ENCODE assay signal across 19 mouse cellular contexts in the genomic region with DNA sequence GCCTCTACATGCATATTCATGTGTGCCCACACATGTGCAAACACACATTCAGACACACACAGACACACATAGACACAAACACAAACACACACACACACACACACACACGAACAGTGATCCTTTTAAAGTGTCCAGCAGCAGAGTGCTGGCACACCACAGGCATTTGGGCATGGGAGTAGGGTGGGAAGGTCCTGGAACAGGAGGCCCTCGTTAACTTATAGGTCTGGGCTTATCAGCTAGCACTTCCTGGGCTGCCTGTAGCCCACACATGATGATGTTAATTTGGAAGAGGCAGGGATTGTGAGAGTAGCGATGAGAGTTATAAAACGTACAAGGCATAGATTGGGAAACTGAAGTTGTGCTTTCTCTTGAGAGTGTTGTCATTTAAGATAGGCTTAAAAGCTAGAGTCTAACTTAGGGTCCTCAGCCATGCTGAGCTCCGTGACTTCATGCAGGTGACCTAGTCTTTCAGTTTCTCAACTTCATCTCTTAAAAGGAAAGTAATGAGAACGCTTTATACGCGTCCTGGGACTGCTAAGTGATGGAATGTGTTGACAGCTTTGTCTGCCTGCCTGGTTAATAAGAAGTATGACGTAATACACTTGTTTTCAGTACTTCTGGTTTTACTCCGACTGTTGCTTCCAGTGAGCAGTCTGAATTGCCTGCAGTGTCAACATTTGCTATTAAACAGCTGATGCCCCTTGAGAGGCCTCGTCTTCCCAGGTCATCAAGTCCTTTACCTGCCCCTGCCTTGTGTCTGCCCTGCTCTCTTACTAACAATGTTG. TPM values are rescaled to one million over a fixed set of nuclear protein-coding genes. Genes with fewer than 3 reads are reported as not detected.
A peak's percentile ranks its signal among the peaks of the same experiment; 100 is the strongest.
DNase-seq lines count a peak whose midpoint lies in the region; ATAC-seq and TF ChIP-seq lines count a peak whose summit lies in the region.
"Had no signal": no experiment of that assay in that cellular context is flagged by ENCODE, and none has a peak within 500 bp of the region (broad histone marks: within the 10 kb centered on the region; RNA-seq: fewer than 3 reads in every experiment).

No protein-coding gene starts in this region.

- 0 out of 2 replicates have a peak, but pooled peaks have one; percentile 16 for ATAC-seq in forebrain, embryonic 16.5 days
- no peak for ATAC-seq in forebrain, embryonic 11.5 days (replicated peaks; ENCODE audit: low FRiP score)
- ATAC-seq in lung, postnatal 0 days, result peak; percentile 67
- no peak for ATAC-seq in erythroblast, adult 5-6 weeks (replicated peaks; ENCODE audit: low FRiP score, poor library complexity, severe bottlenecking)

- H3K36me3 ChIP-seq in forebrain, embryonic 16.5 days (ENCODE audit: control insufficient read depth, insufficient read depth), result no peaks in the 10 kb centered on the region
- H3K36me3 ChIP-seq in forebrain, embryonic 11.5 days (ENCODE audit: control insufficient read depth, insufficient read depth, low read length), result no peaks in the 10 kb centered on the region
- no peaks in the 10 kb centered on the region for H3K36me3 ChIP-seq in lung, postnatal 0 days (ENCODE audit: insufficient read depth, low read length)
- H3K36me3 ChIP-seq: G1E; limb, embryonic 15.5 days; midbrain, embryonic 10.5 days had no signal

- H3K4me2 ChIP-seq in forebrain, embryonic 16.5 days (ENCODE audit: low read length), result no peak overlapping the region
- no peak overlapping the region for H3K4me2 ChIP-seq in forebrain, embryonic 11.5 days (ENCODE audit: low read depth, low read length, severe bottlenecking)
- no peak overlapping the region for H3K4me2 ChIP-seq in lung, postnatal 0 days (replicated peaks; ENCODE audit: low read depth, low read length)
- H3K4me2 ChIP-seq: limb, embryonic 15.5 days had no signal

- DNase-seq in forebrain, embryonic 11.5 days (ENCODE audit: low spot score), result no peak
- peak; percentile 90 for DNase-seq in lung, postnatal 0 days (ENCODE audit: low spot score)
- DNase-seq in lung, postnatal 10 days, result no peak
- peak; percentile 31 for DNase-seq in lung, postnatal 25 days (ENCODE audit: low spot score)
- DNase-seq in thymus, postnatal 14 days, result no peak
- no peak for DNase-seq in urinary bladder, postnatal 36 days (ENCODE audit: low spot score in 2 of 2)
- DNase-seq: B cell, adult 2 months; cerebellum, postnatal 36 days; retina, postnatal 1 day had no signal

- no peak overlapping the region for H3K9ac ChIP-seq in forebrain, embryonic 16.5 days (replicated peaks; ENCODE audit: low read depth, low read length)
- H3K9ac ChIP-seq in forebrain, embryonic 11.5 days (ENCODE audit: low read length), result no peak overlapping the region
- H3K9ac ChIP-seq in lung, postnatal 0 days (replicated peaks; ENCODE audit: low read depth), result no peak overlapping the region
- H3K9ac ChIP-seq: limb, embryonic 15.5 days had no signal

- H3K27me3 ChIP-seq in forebrain, embryonic 16.5 days (replicated peaks; ENCODE audit: control insufficient read depth, insufficient read depth, low read length), result no peaks in the 10 kb centered on the region
- no peaks in the 10 kb centered on the region for H3K27me3 ChIP-seq in forebrain, embryonic 11.5 days (ENCODE audit: control insufficient read depth, insufficient read depth, low read length)
- no peaks in the 10 kb centered on the region for H3K27me3 ChIP-seq in lung, postnatal 0 days (replicated peaks; ENCODE audit: insufficient read depth, low read length)
- H3K27me3 ChIP-seq: limb, embryonic 15.5 days had no signal

- TF ChIP-seq EP300 in lung, postnatal 0 days (IDR thresholded peaks at IDR 0.05), result no peak

- H3K4me1 ChIP-seq in forebrain, embryonic 16.5 days (replicated peaks; ENCODE audit: control insufficient read depth, insufficient read depth, low read length), result no peaks in the 10 kb centered on the region
- no peaks in the 10 kb centered on the region for H3K4me1 ChIP-seq in forebrain, embryonic 11.5 days (replicated peaks; ENCODE audit: control insufficient read depth, insufficient read depth, low read length)
- H3K4me1 ChIP-seq in lung, postnatal 0 days (ENCODE audit: insufficient read depth, low read depth, low read length), result peaks cover 7% of the 10 kb centered on the region; the same call in 1 of the 2 replicates
- H3K4me1 ChIP-seq: midbrain, embryonic 10.5 days had no signal

- H3K9me3 ChIP-seq in forebrain, embryonic 16.5 days (ENCODE audit: control insufficient read depth, low read length), result no peaks in the 10 kb centered on the region
- no peaks in the 10 kb centered on the region for H3K9me3 ChIP-seq in forebrain, embryonic 11.5 days (ENCODE audit: control insufficient read depth, low read length)
- H3K9me3 ChIP-seq in lung, postnatal 0 days (ENCODE audit: low read length), result no peaks in the 10 kb centered on the region
- H3K9me3 ChIP-seq: G1E; limb, embryonic 15.5 days; midbrain, embryonic 10.5 days had no signal

- no peak for TF ChIP-seq CTCF in lung, postnatal 0 days (IDR thresholded peaks at IDR 0.05)

- no peak overlapping the region for H3K27ac ChIP-seq in forebrain, embryonic 16.5 days (ENCODE audit: low read length)
- no peak overlapping the region for H3K27ac ChIP-seq in forebrain, embryonic 11.5 days (ENCODE audit: low read depth, low read length)
- peak overlapping the region; percentile 38; the same call in 1 of the 2 replicates for H3K27ac ChIP-seq in lung, postnatal 0 days (ENCODE audit: low read length)
- H3K27ac ChIP-seq: kidney, postnatal 0 days; limb, embryonic 15.5 days; midbrain, embryonic 10.5 days had no signal

- WGBS in forebrain, embryonic 16.5 days, result 52% methylated on average over 11 of the region's 11 CpGs
- 81% methylated on average over 11 of the region's 11 CpGs for WGBS in forebrain, embryonic 11.5 days
- WGBS in lung, postnatal 0 days, result 33% methylated on average over 11 of the region's 11 CpGs

- H3K4me3 ChIP-seq in forebrain, embryonic 16.5 days (replicated peaks; ENCODE audit: low read length), result no peak overlapping the region
- H3K4me3 ChIP-seq in forebrain, embryonic 11.5 days (ENCODE audit: low read depth, low read length), result no peak overlapping the region
- H3K4me3 ChIP-seq in lung, postnatal 0 days (ENCODE audit: low read depth, low read length), result no peak overlapping the region
- H3K4me3 ChIP-seq: limb, embryonic 15.5 days; midbrain, embryonic 10.5 days had no signal

RNA-seq across cellular contexts. Expression of a gene that starts 5.8 kb away (rescaled TPM):
- polyA plus RNA-seq in forebrain, embryonic 16.5 days (2015; fragmentation: Nextera tagmentation; extraction: Ambion mirVana), result 1.8 and 2.2 TPM in 2 replicates
- 0.68 and 0.77 TPM in 2 replicates for polyA plus RNA-seq in forebrain, embryonic 11.5 days (2014; fragmentation: Nextera tagmentation; extraction: Ambion mirVana)
- polyA plus RNA-seq in lung, postnatal 0 days (2015; fragmentation: Nextera tagmentation; extraction: Ambion mirVana), result 2.6 and 2.7 TPM in 2 replicates
- total RNA-seq in erythroblast, adult 5-6 weeks (2015; ENCODE audit: low replicate concordance), result 1.7 and 9.8 TPM in 2 replicates
- 1.7 and 2.2 TPM in 2 replicates for total RNA-seq in erythroblast, adult 5-6 weeks (2017; ENCODE audit: low replicate concordance)
- polyA plus RNA-seq: G1E had no signal

RNA-seq across cellular contexts. Expression of a gene that starts 10.0 kb away (rescaled TPM):
- polyA plus RNA-seq in forebrain, embryonic 16.5 days (2015; fragmentation: Nextera tagmentation; extraction: Ambion mirVana), result 0.22 TPM in 1 of 2 replicates, not detected in the other
- polyA plus RNA-seq in forebrain, embryonic 11.5 days (2014; fragmentation: Nextera tagmentation; extraction: Ambion mirVana), result not detected in 2 replicates
- polyA plus RNA-seq in lung, postnatal 0 days (2015; fragmentation: Nextera tagmentation; extraction: Ambion mirVana), result not detected in 2 replicates
- not detected in 2 replicates for total RNA-seq in erythroblast, adult 5-6 weeks (2015; ENCODE audit: low replicate concordance)
- total RNA-seq in erythroblast, adult 5-6 weeks (2017; ENCODE audit: low replicate concordance), result not detected in 2 replicates
- total RNA-seq: gastrocnemius, adult 8-10 months; layer of hippocampus, postnatal 14 days had no signal
- polyA plus RNA-seq: G1E; neural tube, embryonic 11.5 days; spleen, adult 2 months had no signal

RNA-seq across cellular contexts. Expression of a gene that starts 51.5 kb away (rescaled TPM):
- 3.9 and 4.3 TPM in 2 replicates for polyA plus RNA-seq in forebrain, embryonic 16.5 days (2015; fragmentation: Nextera tagmentation; extraction: Ambion mirVana)
- polyA plus RNA-seq in forebrain, embryonic 11.5 days (2014; fragmentation: Nextera tagmentation; extraction: Ambion mirVana), result 3.4 and 4.1 TPM in 2 replicates
- polyA plus RNA-seq in lung, postnatal 0 days (2015; fragmentation: Nextera tagmentation; extraction: Ambion mirVana), result 65.2 and 68.4 TPM in 2 replicates
- total RNA-seq in erythroblast, adult 5-6 weeks (2015; ENCODE audit: low replicate concordance), result 0.96 and 4.0 TPM in 2 replicates
- 0.98 and 3.1 TPM in 2 replicates for total RNA-seq in erythroblast, adult 5-6 weeks (2017; ENCODE audit: low replicate concordance)
- polyA plus RNA-seq: G1E had no signal

RNA-seq across cellular contexts. Expression of a gene that starts 57.8 kb away (rescaled TPM):
- polyA plus RNA-seq in forebrain, embryonic 16.5 days (2015; fragmentation: Nextera tagmentation; extraction: Ambion mirVana), result 9.8 and 10.4 TPM in 2 replicates
- polyA plus RNA-seq in forebrain, embryonic 11.5 days (2014; fragmentation: Nextera tagmentation; extraction: Ambion mirVana), result 1.9 and 2.0 TPM in 2 replicates
- 3.8 and 4.6 TPM in 2 replicates for polyA plus RNA-seq in lung, postnatal 0 days (2015; fragmentation: Nextera tagmentation; extraction: Ambion mirVana)
- 3.3 and 4.2 TPM in 2 replicates for total RNA-seq in erythroblast, adult 5-6 weeks (2015; ENCODE audit: low replicate concordance)
- total RNA-seq in erythroblast, adult 5-6 weeks (2017; ENCODE audit: low replicate concordance), result 0.68 TPM in 1 of 2 replicates, not detected in the other
- polyA plus RNA-seq: G1E had no signal

Comparison
In these comparisons a context has a peak if more than half of its experiments do, and no peak if none do; other contexts are left out.
1. ATAC-seq: peak in forebrain, embryonic 16.5 days (single experiment) and lung, postnatal 0 days (single experiment); none in forebrain, embryonic 11.5 days (single experiment) and erythroblast, adult 5-6 weeks (single experiment).
2. DNase-seq: peak in lung, postnatal 0 days (single experiment) and lung, postnatal 25 days (single experiment); none in forebrain, embryonic 11.5 days (single experiment), lung, postnatal 10 days (single experiment), thymus, postnatal 14 days (single experiment) and urinary bladder, postnatal 36 days (0 of 2).
3. RNA of a gene that starts 51.5 kb away (polyA plus RNA-seq): 65.2 to 68.4 TPM in lung, postnatal 0 days; 3.9 to 4.3 TPM in forebrain, embryonic 16.5 days and 3.4 to 4.1 TPM in forebrain, embryonic 11.5 days; every median in the first group is over 10 times any median in the second.